Mouse (Mus musculus): Measurements from ENCODE around the gene Ell3. TPM values are rescaled to one million over a fixed set of nuclear protein-coding genes. Genes with fewer than 3 reads are reported as not detected.

Ell3 gene
- polyA plus RNA-seq, 1 experiment = not detected

GRCm38 (mm10) chr2:121434854-121435253 lies 9.2 kb downstream of the Ell3 start:
- H3K27ac ChIP-seq (ENCODE audit: insufficient read depth, low read length) = no peak overlapping the region
- no peak overlapping the region for H3K4me3 ChIP-seq (ENCODE audit: insufficient read depth, low read length)
- H3K4me1 ChIP-seq (ENCODE audit: control insufficient read depth, insufficient read depth, low read length) = no peaks in the 10 kb centered on the region
- no peak for TF ChIP-seq CTCF (IDR thresholded peaks at IDR 0.05; ENCODE audit: borderline replicate concordance, insufficient read depth, low read length)
- no peak for TF ChIP-seq POLR2A (IDR thresholded peaks at IDR 0.05; ENCODE audit: low read depth, low read length)

DNA sequence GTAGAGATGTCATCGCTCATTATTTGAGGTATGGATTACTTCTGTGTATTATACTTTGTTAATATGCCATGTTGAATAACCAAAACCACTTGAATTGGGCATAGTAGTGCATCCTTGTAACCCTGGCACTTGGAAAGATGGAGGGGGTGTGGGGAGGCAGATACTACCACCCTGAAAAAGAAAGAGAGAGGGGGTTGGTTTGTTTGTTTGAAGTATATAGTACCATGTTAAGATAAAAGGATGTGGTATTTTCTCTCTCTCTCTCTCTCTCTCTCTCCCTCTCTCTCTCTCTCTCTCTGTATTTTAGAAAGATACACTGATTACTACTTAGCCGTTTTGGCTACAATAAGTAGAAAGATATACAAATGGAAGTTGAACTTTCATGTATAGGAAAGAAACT lies 18.2 kb downstream of the Ell3 start:
- Histone ChIP-seq H3K4me1 (ENCODE audit: control insufficient read depth, insufficient read depth, low read length) (no peaks in the 10 kb centered on the region), H3K4me3 (ENCODE audit: insufficient read depth, low read length) (no peak overlapping the region), H3K27ac (ENCODE audit: insufficient read depth, low read length) (no peak overlapping the region)
- TF ChIP-seq POLR2A (IDR thresholded peaks at IDR 0.05; ENCODE audit: low read depth, low read length) (no peak), CTCF (IDR thresholded peaks at IDR 0.05; ENCODE audit: borderline replicate concordance, insufficient read depth, low read length) (no peak)

DNA sequence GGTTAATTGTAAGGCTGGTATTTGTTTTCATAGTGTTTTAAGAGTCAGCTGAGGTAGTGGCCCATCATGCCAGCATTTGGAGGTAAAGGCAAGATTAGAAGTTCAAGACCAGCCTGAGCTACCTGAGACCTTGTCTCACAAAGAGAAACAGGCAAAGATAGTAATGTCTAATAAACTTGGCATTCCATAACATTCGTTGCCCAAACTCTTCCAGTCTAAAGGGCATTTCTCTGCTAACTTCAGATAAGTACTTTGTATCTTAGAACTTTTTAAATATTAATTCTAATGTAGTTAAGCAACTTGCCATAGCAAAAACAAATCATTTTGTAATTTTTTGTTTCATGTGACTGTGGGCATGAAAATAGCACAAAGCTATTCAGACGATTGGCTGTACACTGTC lies 20.9 kb downstream of the Ell3 start:
- Histone ChIP-seq H3K27ac (ENCODE audit: insufficient read depth, low read length) (no peak overlapping the region), H3K4me1 (ENCODE audit: control insufficient read depth, insufficient read depth, low read length) (0 out of 2 replicates have a peak, but pooled peaks cover 4% of the 10 kb centered on the region), H3K4me3 (ENCODE audit: insufficient read depth, low read length) (no peak overlapping the region)
- no peak for TF ChIP-seq POLR2A (IDR thresholded peaks at IDR 0.05; ENCODE audit: low read depth, low read length)
- no peak for TF ChIP-seq CTCF (IDR thresholded peaks at IDR 0.05; ENCODE audit: borderline replicate concordance, insufficient read depth, low read length)

GRCm38 (mm10) chr2:121418476-121418875 lies 25.6 kb downstream of the Ell3 start:
- H3K4me3 ChIP-seq (ENCODE audit: insufficient read depth, low read length) = no peak overlapping the region
- H3K27ac ChIP-seq (ENCODE audit: insufficient read depth, low read length) = no peak overlapping the region
- no peak for TF ChIP-seq CTCF (IDR thresholded peaks at IDR 0.05; ENCODE audit: borderline replicate concordance, insufficient read depth, low read length)
- no peak for TF ChIP-seq POLR2A (IDR thresholded peaks at IDR 0.05; ENCODE audit: low read depth, low read length)
- peaks cover 8% of the 10 kb centered on the region for H3K4me1 ChIP-seq (ENCODE audit: control insufficient read depth, insufficient read depth, low read length)

- Histone ChIP-seq H3K4me1 (ENCODE audit: control insufficient read depth, insufficient read depth, low read length) (peaks cover 8% of the 10 kb centered on the region), H3K27ac (ENCODE audit: insufficient read depth, low read length) (no peak overlapping the region), H3K4me3 (ENCODE audit: insufficient read depth, low read length) (peak overlapping the region; percentile 83)
- no peak for TF ChIP-seq POLR2A (IDR thresholded peaks at IDR 0.05; ENCODE audit: low read depth, low read length)
- TF ChIP-seq CTCF (IDR thresholded peaks at IDR 0.05; ENCODE audit: borderline replicate concordance, insufficient read depth, low read length) = no peak
Observed at GRCm38 (mm10) chr2:121416356-121416755, 27.7 kb downstream of the Ell3 start.

GRCm38 (mm10) chr2:121415591-121415990 lies 28.5 kb downstream of the Ell3 start:
- Histone ChIP-seq H3K27ac (ENCODE audit: insufficient read depth, low read length) (no peak overlapping the region), H3K4me1 (ENCODE audit: control insufficient read depth, insufficient read depth, low read length) (peaks cover 8% of the 10 kb centered on the region), H3K4me3 (ENCODE audit: insufficient read depth, low read length) (peak overlapping the region; percentile 83)
- no peak for TF ChIP-seq POLR2A (IDR thresholded peaks at IDR 0.05; ENCODE audit: low read depth, low read length)
- no peak for TF ChIP-seq CTCF (IDR thresholded peaks at IDR 0.05; ENCODE audit: borderline replicate concordance, insufficient read depth, low read length)

DNA sequence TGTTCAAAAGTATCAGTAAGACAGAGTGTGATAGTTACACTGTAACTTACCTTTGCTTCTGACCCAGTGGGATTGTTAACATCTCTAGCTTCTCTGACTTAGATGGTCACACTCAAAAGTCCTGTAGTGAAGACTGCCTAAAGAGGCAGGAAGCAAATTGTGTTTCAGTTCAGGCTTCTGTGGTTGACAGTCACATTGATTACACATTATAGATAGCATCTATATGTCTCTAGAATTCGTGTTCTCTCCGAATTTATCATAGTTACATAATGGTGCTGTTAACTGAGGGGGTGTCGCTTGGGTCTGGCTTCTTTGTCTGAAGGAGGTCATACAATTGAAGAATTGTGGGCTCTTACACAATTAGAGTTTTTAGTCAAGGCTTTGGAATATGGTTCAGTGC lies 29.0 kb downstream of the Ell3 start:
- peaks cover 8% of the 10 kb centered on the region for H3K4me1 ChIP-seq (ENCODE audit: control insufficient read depth, insufficient read depth, low read length)
- no peak for TF ChIP-seq POLR2A (IDR thresholded peaks at IDR 0.05; ENCODE audit: low read depth, low read length)
- no peak for TF ChIP-seq CTCF (IDR thresholded peaks at IDR 0.05; ENCODE audit: borderline replicate concordance, insufficient read depth, low read length)
- H3K4me3 ChIP-seq (ENCODE audit: insufficient read depth, low read length) = peak overlapping the region; percentile 83
- no peak overlapping the region for H3K27ac ChIP-seq (ENCODE audit: insufficient read depth, low read length)

DNA sequence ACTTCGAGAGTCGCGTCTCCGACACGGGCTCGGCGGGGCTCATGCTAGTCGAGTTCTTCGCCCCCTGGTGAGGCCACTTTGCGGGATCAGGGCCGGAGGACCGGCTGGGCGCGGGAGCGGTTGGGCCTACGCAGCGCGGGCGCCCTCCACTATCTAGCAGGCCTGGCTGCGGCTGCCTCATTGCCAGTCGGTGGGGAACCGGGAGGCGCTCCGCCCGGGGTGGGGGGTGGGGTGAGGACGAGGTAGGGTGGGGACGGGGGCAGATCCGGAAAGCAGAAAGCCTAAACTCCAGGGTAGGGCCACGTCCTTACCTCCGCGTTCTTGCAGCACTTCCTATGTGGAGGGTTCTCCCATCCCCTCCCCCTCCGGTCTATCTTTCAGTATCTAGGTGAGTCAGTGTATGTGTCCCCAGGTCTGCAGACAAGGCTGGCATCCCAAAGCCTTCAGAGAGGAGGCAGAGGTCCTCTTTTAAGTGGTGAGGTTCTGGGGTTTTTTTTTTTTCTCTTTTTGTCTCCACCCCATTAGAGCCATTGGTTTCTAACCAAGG lies 29.9 kb downstream of the Ell3 start:
- Histone ChIP-seq H3K4me3 (ENCODE audit: insufficient read depth, low read length) (peak overlapping the region; percentile 83), H3K27ac (ENCODE audit: insufficient read depth, low read length) (peak overlapping the region; percentile 94)
- TF ChIP-seq CTCF (IDR thresholded peaks at IDR 0.05; ENCODE audit: borderline replicate concordance, insufficient read depth, low read length) (no peak), POLR2A (IDR thresholded peaks at IDR 0.05; ENCODE audit: low read depth, low read length) (no peak)

DNA sequence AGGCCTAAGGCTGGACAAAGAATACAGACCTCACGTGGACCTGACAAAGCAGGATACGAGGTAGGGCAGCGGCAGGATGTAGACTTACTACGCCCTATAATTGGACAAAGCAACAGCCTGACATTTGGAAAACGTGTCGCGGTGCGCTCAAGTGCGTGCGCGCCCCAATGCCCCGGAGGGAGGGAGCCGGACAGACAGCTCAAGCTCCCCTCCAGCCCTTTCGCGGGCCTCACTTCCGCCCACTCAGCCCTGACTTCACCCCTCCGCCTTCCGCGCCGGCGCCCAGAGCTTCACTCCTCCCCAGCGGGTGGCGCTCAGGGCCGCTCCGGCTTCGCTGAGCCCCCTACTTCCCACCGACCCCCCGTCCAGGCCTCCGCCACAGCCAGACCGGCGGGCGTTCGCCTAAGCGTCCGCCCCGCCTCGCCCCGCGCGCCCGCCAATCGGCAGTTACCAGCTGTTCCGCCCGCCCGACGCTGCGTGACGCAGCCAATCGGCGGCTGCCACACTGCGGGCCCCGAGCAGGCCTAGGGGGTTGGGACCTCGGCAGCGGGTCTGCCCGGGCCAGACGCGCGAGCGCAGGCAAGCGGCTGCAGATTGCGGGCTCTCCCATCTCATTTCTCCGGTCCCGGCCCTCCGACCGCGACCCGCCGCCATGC lies 30.6 kb downstream of the Ell3 start, which contains the start of the genes Pdia3 and Catsper2:
TSS of gene Pdia3 (plus strand) at position 389 of the 656 bp plus-strand sequence.
TSS of gene Catsper2 (minus strand) at position 406 of the 656 bp plus-strand sequence.
- H3K4me1 ChIP-seq (ENCODE audit: control insufficient read depth, insufficient read depth, low read length) = peaks cover 4% of the 10 kb centered on the region
- H3K27ac ChIP-seq (ENCODE audit: insufficient read depth, low read length) = peak within 1 kb of the TSS; percentile 94
- TF ChIP-seq CTCF (IDR thresholded peaks at IDR 0.05; ENCODE audit: borderline replicate concordance, insufficient read depth, low read length) (no peak), POLR2A (IDR thresholded peaks at IDR 0.05; ENCODE audit: low read depth, low read length) (peak; percentile 90)
- peak within 1 kb of the TSS; percentile 83 for H3K4me3 ChIP-seq (ENCODE audit: insufficient read depth, low read length)

More for the DNA sequence above, 29.9 kb downstream of the Ell3 start:
- H3K4me1 ChIP-seq (ENCODE audit: control insufficient read depth, insufficient read depth, low read length) = peaks cover 8% of the 10 kb centered on the region

DNA sequence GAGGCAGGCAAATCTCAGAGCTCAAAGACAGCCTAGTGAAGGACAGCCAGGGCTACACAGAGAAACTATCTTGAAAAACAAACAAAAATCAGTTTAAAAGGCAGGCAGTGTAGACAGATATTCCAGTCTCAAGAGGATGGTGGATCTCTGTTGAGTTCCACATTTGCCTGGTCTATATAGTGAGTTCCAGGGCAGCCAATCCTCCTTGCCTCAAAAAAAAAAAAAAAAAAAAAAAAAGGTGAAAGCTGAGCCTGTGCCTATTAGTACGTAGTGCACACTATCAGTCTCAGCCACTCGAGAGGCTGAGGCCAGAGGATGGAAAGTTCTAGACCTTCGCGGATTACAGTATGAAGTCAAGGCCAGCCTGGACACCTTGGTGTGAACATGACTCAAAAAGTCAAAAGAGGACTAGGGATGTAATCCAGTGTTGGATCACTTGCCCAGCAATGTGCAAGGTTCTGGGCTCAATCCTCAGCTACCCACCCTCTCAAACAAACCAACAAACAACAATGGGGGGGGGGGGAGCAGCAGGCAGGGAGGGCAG lies 31.2 kb downstream of the Ell3 start:
- Histone ChIP-seq H3K27ac (ENCODE audit: insufficient read depth, low read length) (peak overlapping the region; percentile 85), H3K4me3 (ENCODE audit: insufficient read depth, low read length) (peak overlapping the region; percentile 51), H3K4me1 (ENCODE audit: control insufficient read depth, insufficient read depth, low read length) (peaks cover 4% of the 10 kb centered on the region)
- no peak for TF ChIP-seq CTCF (IDR thresholded peaks at IDR 0.05; ENCODE audit: borderline replicate concordance, insufficient read depth, low read length)
- TF ChIP-seq POLR2A (IDR thresholded peaks at IDR 0.05; ENCODE audit: low read depth, low read length) = no peak; the same call in 1 of the 2 replicates
